Mouse (Mus musculus): ENCODE results near the gene Pom121l2. TPM values are rescaled to one million over a fixed set of nuclear protein-coding genes. Genes with fewer than 3 reads are reported as not detected.

Gene Pom121l2
- polyA plus RNA-seq, 1 experiment from 2014 or later: not detected

GRCm38 (mm10) chr13:21974726-21975473 is 6.1 kb upstream of the Pom121l2 start:
- no peaks in the 10 kb centered on the region for H3K4me1 ChIP-seq (replicated peaks; ENCODE audit: control insufficient read depth, insufficient read depth, low read length)
- peaks cover 2% of the 10 kb centered on the region for H3K27me3 ChIP-seq (replicated peaks; ENCODE audit: control insufficient read depth, insufficient read depth, low read length)
- DNase-seq (ENCODE audit: low spot score) (peak; percentile 97), ATAC-seq (replicated peaks; ENCODE audit: low FRiP score, low TSS enrichment, low read depth) (peak; percentile 96)
- 4% methylated on average over 20 of the region's 20 CpGs for WGBS
- peak overlapping the region; percentile 71 for H3K9ac ChIP-seq (ENCODE audit: low read length)
- H3K27ac ChIP-seq (ENCODE audit: low read depth): peak overlapping the region; percentile 88
- peak overlapping the region; percentile 46 for H3K4me2 ChIP-seq (ENCODE audit: low read length)
- no peaks in the 10 kb centered on the region for H3K36me3 ChIP-seq (ENCODE audit: control insufficient read depth, insufficient read depth, low read length)
- no peaks in the 10 kb centered on the region for H3K9me3 ChIP-seq (ENCODE audit: control insufficient read depth, low read length)
- H3K4me3 ChIP-seq (ENCODE audit: low read depth, low read length): peak overlapping the region; percentile 62

- Histone ChIP-seq H3K4me3 (ENCODE audit: low read depth, low read length) (peak overlapping the region; percentile 57), H3K9me3 (ENCODE audit: control insufficient read depth, low read length) (no peaks in the 10 kb centered on the region), H3K36me3 (ENCODE audit: control insufficient read depth, insufficient read depth, low read length) (no peaks in the 10 kb centered on the region), H3K27me3 (replicated peaks; ENCODE audit: control insufficient read depth, insufficient read depth, low read length) (peaks cover 48% of the 10 kb centered on the region), H3K27ac (ENCODE audit: low read depth) (no peak overlapping the region), H3K9ac (ENCODE audit: low read length) (peak overlapping the region; percentile 64), H3K4me1 (replicated peaks; ENCODE audit: control insufficient read depth, insufficient read depth, low read length) (0 out of 2 replicates have a peak, but pooled peaks cover 2% of the 10 kb centered on the region), H3K4me2 (ENCODE audit: low read length) (peak overlapping the region; percentile 97)
- 6% methylated on average over 17 of the region's 17 CpGs for WGBS
- DNase-seq (ENCODE audit: low spot score): no peak
- no peak for ATAC-seq (replicated peaks; ENCODE audit: low FRiP score, low TSS enrichment, low read depth)
Observed at GRCm38 (mm10) chr13:21981803-21982193, 804 bp downstream of the Pom121l2 start.

- DNase-seq (ENCODE audit: low spot score) (peak; percentile 34), ATAC-seq (replicated peaks; ENCODE audit: low FRiP score, low TSS enrichment, low read depth) (no peak)
- Histone ChIP-seq H3K27ac (ENCODE audit: low read depth) (no peak overlapping the region), H3K9ac (ENCODE audit: low read length) (no peak overlapping the region), H3K4me3 (ENCODE audit: low read depth, low read length) (no peak overlapping the region), H3K4me2 (ENCODE audit: low read length) (no peak overlapping the region), H3K4me1 (replicated peaks; ENCODE audit: control insufficient read depth, insufficient read depth, low read length) (0 out of 2 replicates have a peak, but pooled peaks cover 2% of the 10 kb centered on the region), H3K27me3 (replicated peaks; ENCODE audit: control insufficient read depth, insufficient read depth, low read length) (peaks cover 53% of the 10 kb centered on the region), H3K9me3 (ENCODE audit: control insufficient read depth, low read length) (no peaks in the 10 kb centered on the region), H3K36me3 (ENCODE audit: control insufficient read depth, insufficient read depth, low read length) (no peaks in the 10 kb centered on the region)
- WGBS: 92% methylated on average over 2 of the region's 2 CpGs
Observed at GRCm38 (mm10) chr13:21984486-21984885, 3.5 kb downstream of the Pom121l2 start.

GRCm38 (mm10) chr13:21992550-21992949 is 11.6 kb downstream of the Pom121l2 start:
- Histone ChIP-seq H3K9me3 (ENCODE audit: control insufficient read depth, low read length) (peaks cover 4% of the 10 kb centered on the region; the same call in 1 of the 2 replicates), H3K27me3 (replicated peaks; ENCODE audit: control insufficient read depth, insufficient read depth, low read length) (peaks cover 44% of the 10 kb centered on the region), H3K27ac (ENCODE audit: low read depth) (no peak overlapping the region), H3K9ac (ENCODE audit: low read length) (no peak overlapping the region), H3K36me3 (ENCODE audit: control insufficient read depth, insufficient read depth, low read length) (no peaks in the 10 kb centered on the region), H3K4me2 (ENCODE audit: low read length) (no peak overlapping the region), H3K4me3 (ENCODE audit: low read depth, low read length) (no peak overlapping the region), H3K4me1 (replicated peaks; ENCODE audit: control insufficient read depth, insufficient read depth, low read length) (no peaks in the 10 kb centered on the region)
- 83% methylated on average over 5 of the region's 5 CpGs for WGBS
- no peak for ATAC-seq (replicated peaks; ENCODE audit: low FRiP score, low TSS enrichment, low read depth)
- DNase-seq (ENCODE audit: low spot score): no peak

GRCm38 (mm10) chr13:21993957-21994738 is 13.2 kb downstream of the Pom121l2 start:
- H3K27ac ChIP-seq (ENCODE audit: low read depth): no peak overlapping the region
- ATAC-seq (replicated peaks; ENCODE audit: low FRiP score, low TSS enrichment, low read depth) (no peak), DNase-seq (ENCODE audit: low spot score) (peak; percentile 79)
- H3K4me2 ChIP-seq (ENCODE audit: low read length): peak overlapping the region; percentile 43
- WGBS: 2% methylated on average over 22 of the region's 22 CpGs
- H3K4me3 ChIP-seq (ENCODE audit: low read depth, low read length): peak overlapping the region; percentile 32
- H3K4me1 ChIP-seq (replicated peaks; ENCODE audit: control insufficient read depth, insufficient read depth, low read length): no peaks in the 10 kb centered on the region
- H3K27me3 ChIP-seq (replicated peaks; ENCODE audit: control insufficient read depth, insufficient read depth, low read length): peaks cover 57% of the 10 kb centered on the region
- H3K36me3 ChIP-seq (ENCODE audit: control insufficient read depth, insufficient read depth, low read length): no peaks in the 10 kb centered on the region
- H3K9ac ChIP-seq (ENCODE audit: low read length): no peak overlapping the region
- peaks cover 4% of the 10 kb centered on the region; the same call in 1 of the 2 replicates for H3K9me3 ChIP-seq (ENCODE audit: control insufficient read depth, low read length)

GRCm38 (mm10) chr13:21994896-21995295 is 13.9 kb downstream of the Pom121l2 start:
- no peaks in the 10 kb centered on the region for H3K4me1 ChIP-seq (replicated peaks; ENCODE audit: control insufficient read depth, insufficient read depth, low read length)
- H3K27ac ChIP-seq (ENCODE audit: low read depth): no peak overlapping the region
- peak overlapping the region; percentile 32 for H3K4me3 ChIP-seq (ENCODE audit: low read depth, low read length)
- no peak overlapping the region for H3K9ac ChIP-seq (ENCODE audit: low read length)
- DNase-seq (ENCODE audit: low spot score): no peak
- 4% methylated on average over 8 of the region's 8 CpGs for WGBS
- peak overlapping the region; percentile 43 for H3K4me2 ChIP-seq (ENCODE audit: low read length)
- no peak for ATAC-seq (replicated peaks; ENCODE audit: low FRiP score, low TSS enrichment, low read depth)
- H3K9me3 ChIP-seq (ENCODE audit: control insufficient read depth, low read length): peaks cover 4% of the 10 kb centered on the region; the same call in 1 of the 2 replicates
- peaks cover 64% of the 10 kb centered on the region for H3K27me3 ChIP-seq (replicated peaks; ENCODE audit: control insufficient read depth, insufficient read depth, low read length)
- no peaks in the 10 kb centered on the region for H3K36me3 ChIP-seq (ENCODE audit: control insufficient read depth, insufficient read depth, low read length)

- H3K4me3 ChIP-seq (ENCODE audit: low read depth, low read length): peak overlapping the region; percentile 32
- peak; percentile 84 for DNase-seq (ENCODE audit: low spot score)
- peaks cover 4% of the 10 kb centered on the region; the same call in 1 of the 2 replicates for H3K9me3 ChIP-seq (ENCODE audit: control insufficient read depth, low read length)
- peak; percentile 70; the same call in 1 of the 2 replicates for ATAC-seq (replicated peaks; ENCODE audit: low FRiP score, low TSS enrichment, low read depth)
- no peak overlapping the region for H3K27ac ChIP-seq (ENCODE audit: low read depth)
- under 1% methylated on average over 21 of the region's 21 CpGs for WGBS
- H3K9ac ChIP-seq (ENCODE audit: low read length): no peak overlapping the region
- no peaks in the 10 kb centered on the region for H3K36me3 ChIP-seq (ENCODE audit: control insufficient read depth, insufficient read depth, low read length)
- H3K4me2 ChIP-seq (ENCODE audit: low read length): peak overlapping the region; percentile 43
- H3K27me3 ChIP-seq (replicated peaks; ENCODE audit: control insufficient read depth, insufficient read depth, low read length): peaks cover 69% of the 10 kb centered on the region
- no peaks in the 10 kb centered on the region for H3K4me1 ChIP-seq (replicated peaks; ENCODE audit: control insufficient read depth, insufficient read depth, low read length)
Observed at GRCm38 (mm10) chr13:21995331-21995914, 14.4 kb downstream of the Pom121l2 start.

GRCm38 (mm10) chr13:21996101-21996839 is 15.3 kb downstream of the Pom121l2 start:
- Histone ChIP-seq H3K4me2 (ENCODE audit: low read length) (peak overlapping the region; percentile 43), H3K27ac (ENCODE audit: low read depth) (no peak overlapping the region), H3K9ac (ENCODE audit: low read length) (no peak overlapping the region), H3K9me3 (ENCODE audit: control insufficient read depth, low read length) (peaks cover 2% of the 10 kb centered on the region; the same call in 1 of the 2 replicates), H3K4me1 (replicated peaks; ENCODE audit: control insufficient read depth, insufficient read depth, low read length) (no peaks in the 10 kb centered on the region), H3K27me3 (replicated peaks; ENCODE audit: control insufficient read depth, insufficient read depth, low read length) (peaks cover 78% of the 10 kb centered on the region), H3K36me3 (ENCODE audit: control insufficient read depth, insufficient read depth, low read length) (no peaks in the 10 kb centered on the region), H3K4me3 (ENCODE audit: low read depth, low read length) (peak overlapping the region; percentile 32)
- WGBS: 3% methylated on average over 12 of the region's 12 CpGs
- DNase-seq (ENCODE audit: low spot score) (peak; percentile 70), ATAC-seq (replicated peaks; ENCODE audit: low FRiP score, low TSS enrichment, low read depth) (0 out of 2 replicates have a peak, but pooled peaks have one; percentile 24)

All from intestine, embryonic 14.5 days (tissue).